Mouse (Mus musculus) neutrophil, adult 5-6 weeks (primary cell): ENCODE data around the gene Mrgprf. TPM values are rescaled to one million over a fixed set of nuclear protein-coding genes. Genes with fewer than 3 reads are reported as not detected.

Experiments used
- ATAC-seq: fragments of 151-379, 151-347 bp; 2 replicates; pipeline ENCODE4 v1.8.0; 2017; ENCODE audit warnings: mild to moderate bottlenecking, moderate TSS enrichment; ENCODE audit not compliant: insufficient number of reproducible peaks, poor library complexity, low FRiP score, severe bottlenecking; ENCODE audit errors: extremely low read depth
- total RNA-seq: library from RNA; stranded (forward); fragments of 200-1000 nt; gene quantifications from 2 replicates; pipeline ENCODE4 v1.2.3, GENCODE M21; 2017

Gene Mrgprf
- total RNA-seq, 1 experiment from 2014 or later, result not detected

- ATAC-seq, result no peak
Measured at GRCm38 (mm10) chr7:145330641-145331040, 30.0 kb downstream of the Mrgprf start.

- ATAC-seq, result no peak
Measured at GRCm38 (mm10) chr7:145332376-145333041, 31.9 kb downstream of the Mrgprf start.

- no peak for ATAC-seq
Measured at GRCm38 (mm10) chr7:145333936-145334335, 33.3 kb downstream of the Mrgprf start.

- ATAC-seq, result no peak
Measured at GRCm38 (mm10) chr7:145334428-145335027, 33.9 kb downstream of the Mrgprf start.

GRCm38 (mm10) chr7:145335199-145335598 lies 34.6 kb downstream of the Mrgprf start:
- no peak for ATAC-seq

GRCm38 (mm10) chr7:145335616-145336332 lies 35.1 kb downstream of the Mrgprf start:
- no peak for ATAC-seq

DNA sequence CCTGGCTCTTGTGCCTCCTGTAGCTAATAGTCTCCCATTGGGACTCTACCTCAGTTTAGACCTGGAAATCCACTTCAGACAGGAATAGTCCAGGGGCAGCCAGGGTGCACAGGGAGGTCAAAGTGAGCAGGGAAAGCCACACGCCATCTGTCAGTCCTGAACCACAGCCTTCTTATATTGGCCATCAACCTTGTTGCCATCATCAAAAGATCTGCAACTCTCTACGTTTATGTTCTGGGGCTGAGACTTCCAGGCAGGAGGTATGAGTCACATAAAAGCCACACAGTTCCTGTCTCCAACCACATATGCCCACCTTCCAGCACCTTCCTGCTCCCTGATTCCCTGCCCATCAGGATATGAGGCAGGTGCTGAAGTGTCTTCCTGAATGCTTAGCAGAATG lies 37.3 kb downstream of the Mrgprf start:
- no peak for ATAC-seq

- ATAC-seq, result no peak
Measured at GRCm38 (mm10) chr7:145340248-145340904, 39.7 kb downstream of the Mrgprf start.

Other genes with a start within 250 kb of the Mrgprf start
- gene 1810010D01Rik, start 92.7 kb upstream of the Mrgprf start, total RNA-seq, result 0.74 and 0.93 TPM in 2 replicates
- gene Tpcn2, start 16.8 kb upstream of the Mrgprf start, total RNA-seq, result 28.0 and 30.1 TPM in 2 replicates
- gene Mrgprd, start 14.0 kb downstream of the Mrgprf start, total RNA-seq, result not detected in 2 replicates